Mouse (Mus musculus): ENCODE measurements around the gene Rora. TPM values are rescaled to one million over a fixed set of nuclear protein-coding genes. Genes with fewer than 3 reads are reported as not detected.

The Rora gene
- total RNA-seq, 2 experiments from 2014 or later = 78.4 to 79.1 TPM

GRCm38 (mm10) chr9:69008706-69009105 lies 355.1 kb downstream of the Rora start:
- H3K27ac ChIP-seq = no peak overlapping the region
- intact Hi-C loops (cut with DNase I) = no loop called here
- TF ChIP-seq CTCF (IDR thresholded peaks at IDR 0.05) = no peak
- no peak for DNase-seq (ENCODE audit: extremely low spot score in 1 of 2, low spot score in 2 of 2)
- H3K4me3 ChIP-seq = no peak overlapping the region

GRCm38 (mm10) chr9:69010886-69011285 lies 357.3 kb downstream of the Rora start:
- intact Hi-C loops (cut with DNase I) = no loop called here
- no peak for DNase-seq (ENCODE audit: extremely low spot score in 1 of 2, low spot score in 2 of 2)
- TF ChIP-seq CTCF (IDR thresholded peaks at IDR 0.05) = no peak
- H3K27ac ChIP-seq = no peak overlapping the region
- no peak overlapping the region for H3K4me3 ChIP-seq

GRCm38 (mm10) chr9:69013186-69013715 lies 359.7 kb downstream of the Rora start:
- DNase-seq (ENCODE audit: extremely low spot score in 1 of 2, low spot score in 2 of 2) = no peak
- TF ChIP-seq CTCF (IDR thresholded peaks at IDR 0.05) = no peak
- Histone ChIP-seq H3K4me3 (no peak overlapping the region), H3K27ac (no peak overlapping the region)
- intact Hi-C loops (cut with DNase I) = no loop called here

- intact Hi-C loops (cut with DNase I) = no loop called here
- no peak overlapping the region for H3K27ac ChIP-seq
- TF ChIP-seq CTCF (IDR thresholded peaks at IDR 0.05) = no peak
- no peak for DNase-seq (ENCODE audit: extremely low spot score in 1 of 2, low spot score in 2 of 2)
- H3K4me3 ChIP-seq = no peak overlapping the region
These were observed 360.6 kb downstream of the Rora start for GRCm38 (mm10) chr9:69014203-69014602.

- DNase-seq (ENCODE audit: extremely low spot score in 1 of 2, low spot score in 2 of 2) = no peak
- TF ChIP-seq CTCF (IDR thresholded peaks at IDR 0.05) = no peak
- intact Hi-C loops (cut with DNase I) = no loop called here
- no peak overlapping the region for H3K4me3 ChIP-seq
- H3K27ac ChIP-seq = no peak overlapping the region
These were observed 366.8 kb downstream of the Rora start for GRCm38 (mm10) chr9:69020381-69020780.

- intact Hi-C loops (cut with DNase I) = no loop called here
- Histone ChIP-seq H3K4me3 (no peak overlapping the region), H3K27ac (no peak overlapping the region)
- no peak for DNase-seq (ENCODE audit: extremely low spot score in 1 of 2, low spot score in 2 of 2)
- TF ChIP-seq CTCF (IDR thresholded peaks at IDR 0.05) = no peak
These were observed 367.9 kb downstream of the Rora start for GRCm38 (mm10) chr9:69021482-69021881.

GRCm38 (mm10) chr9:69023314-69023713 lies 369.7 kb downstream of the Rora start:
- DNase-seq (ENCODE audit: extremely low spot score in 1 of 2, low spot score in 2 of 2) = no peak
- Histone ChIP-seq H3K27ac (no peak overlapping the region), H3K4me3 (no peak overlapping the region)
- intact Hi-C loops (cut with DNase I) = no loop called here
- TF ChIP-seq CTCF (IDR thresholded peaks at IDR 0.05) = no peak

- no peak overlapping the region for H3K27ac ChIP-seq
- intact Hi-C loops (cut with DNase I) = no loop called here
- no peak overlapping the region for H3K4me3 ChIP-seq
- DNase-seq (ENCODE audit: extremely low spot score in 1 of 2, low spot score in 2 of 2) = no peak
- TF ChIP-seq CTCF (IDR thresholded peaks at IDR 0.05) = no peak
These were observed 374.6 kb downstream of the Rora start for GRCm38 (mm10) chr9:69028177-69028576.

GRCm38 (mm10) chr9:69034301-69034871 lies 380.8 kb downstream of the Rora start:
- TF ChIP-seq CTCF (IDR thresholded peaks at IDR 0.05) = no peak
- Histone ChIP-seq H3K4me3 (no peak overlapping the region), H3K27ac (no peak overlapping the region)
- intact Hi-C loops (cut with DNase I) = no loop called here
- no peak for DNase-seq (ENCODE audit: extremely low spot score in 1 of 2, low spot score in 2 of 2)

GRCm38 (mm10) chr9:69035456-69035855 lies 381.9 kb downstream of the Rora start:
- no peak for DNase-seq (ENCODE audit: extremely low spot score in 1 of 2, low spot score in 2 of 2)
- H3K4me3 ChIP-seq = no peak overlapping the region
- no peak for TF ChIP-seq CTCF (IDR thresholded peaks at IDR 0.05)
- no peak overlapping the region for H3K27ac ChIP-seq
- intact Hi-C loops (cut with DNase I) = no loop called here

- Histone ChIP-seq H3K27ac (no peak overlapping the region), H3K4me3 (no peak overlapping the region)
- intact Hi-C loops (cut with DNase I) = no loop called here
- TF ChIP-seq CTCF (IDR thresholded peaks at IDR 0.05) = no peak
- DNase-seq (ENCODE audit: extremely low spot score in 1 of 2, low spot score in 2 of 2) = no peak
These were observed 382.7 kb downstream of the Rora start for GRCm38 (mm10) chr9:69036296-69036695.

- no peak for TF ChIP-seq CTCF (IDR thresholded peaks at IDR 0.05)
- Histone ChIP-seq H3K27ac (no peak overlapping the region), H3K4me3 (no peak overlapping the region)
- intact Hi-C loops (cut with DNase I) = no loop called here
- DNase-seq (ENCODE audit: extremely low spot score in 1 of 2, low spot score in 2 of 2) = no peak
These were observed 390.5 kb downstream of the Rora start for GRCm38 (mm10) chr9:69043920-69044613.

Measured in left cerebral cortex, adult 2 months (tissue).